Mouse (Mus musculus) embryo, embryonic 10 days (tissue): ENCODE results near the gene Plekhh1.

Experiments
- DNase-seq: peaks from one replicate; pipeline ENCODE4 v3.0.0-alpha.2; 2015; ENCODE audit warnings: low spot score

Gene Plekhh1

GRCm38 (mm10) chr12:79034331-79034730 is 5.4 kb downstream of the Plekhh1 start:
- DNase-seq = no peak

- peak; percentile 37 for DNase-seq
Measured at GRCm38 (mm10) chr12:79035349-79035748, 6.4 kb downstream of the Plekhh1 start.

GRCm38 (mm10) chr12:79039708-79040107 is 10.7 kb downstream of the Plekhh1 start:
- DNase-seq = no peak

- DNase-seq = no peak
Measured at GRCm38 (mm10) chr12:79040201-79040827, 11.4 kb downstream of the Plekhh1 start.

- no peak for DNase-seq
Measured at GRCm38 (mm10) chr12:79041436-79041835, 12.5 kb downstream of the Plekhh1 start.

- DNase-seq = no peak
Measured at GRCm38 (mm10) chr12:79044668-79045067, 15.7 kb downstream of the Plekhh1 start.

GRCm38 (mm10) chr12:79046171-79046570 is 17.2 kb downstream of the Plekhh1 start:
- DNase-seq = no peak

- no peak for DNase-seq
Measured at GRCm38 (mm10) chr12:79047203-79047602, 18.2 kb downstream of the Plekhh1 start.

GRCm38 (mm10) chr12:79048898-79049297 is 19.9 kb downstream of the Plekhh1 start:
- DNase-seq = no peak

GRCm38 (mm10) chr12:79049807-79050206 is 20.8 kb downstream of the Plekhh1 start:
- DNase-seq = no peak

- no peak for DNase-seq
Measured at GRCm38 (mm10) chr12:79050545-79051212, 21.7 kb downstream of the Plekhh1 start.

- no peak for DNase-seq
Measured at GRCm38 (mm10) chr12:79052073-79052472, 23.1 kb downstream of the Plekhh1 start.

- DNase-seq = no peak
Measured at GRCm38 (mm10) chr12:79055276-79055675, 26.3 kb downstream of the Plekhh1 start.

- DNase-seq = no peak
Measured at GRCm38 (mm10) chr12:79059573-79059972, 30.6 kb downstream of the Plekhh1 start.

GRCm38 (mm10) chr12:79060134-79060533 is 31.2 kb downstream of the Plekhh1 start:
- DNase-seq = no peak

GRCm38 (mm10) chr12:79060766-79061652 is 32.0 kb downstream of the Plekhh1 start:
- DNase-seq = no peak

GRCm38 (mm10) chr12:79064451-79064850 is 35.5 kb downstream of the Plekhh1 start:
- no peak for DNase-seq

- no peak for DNase-seq
Measured at GRCm38 (mm10) chr12:79066431-79066830, 37.5 kb downstream of the Plekhh1 start.

- DNase-seq = no peak
Measured at GRCm38 (mm10) chr12:79067526-79067925, 38.6 kb downstream of the Plekhh1 start.

GRCm38 (mm10) chr12:79068306-79068705 is 39.3 kb downstream of the Plekhh1 start:
- no peak for DNase-seq

- DNase-seq = no peak
Measured at GRCm38 (mm10) chr12:79069187-79069608, 40.2 kb downstream of the Plekhh1 start.

- no peak for DNase-seq
Measured at GRCm38 (mm10) chr12:79069916-79070315, 41.0 kb downstream of the Plekhh1 start.
